Mouse (Mus musculus) mouse trophoblast stem cell (cell line): ENCODE data around the gene Mertk.

Experiments
- in situ Hi-C, 2 experiments: fragments of 300-500 bp; cut with MseI, MboI; formaldehyde crosslinking; loops; 2 replicates in 1 of 2; 3 replicates in 1 of 2; pipeline ENCODE4 v1.15.1; 2025

Gene Mertk

DNA sequence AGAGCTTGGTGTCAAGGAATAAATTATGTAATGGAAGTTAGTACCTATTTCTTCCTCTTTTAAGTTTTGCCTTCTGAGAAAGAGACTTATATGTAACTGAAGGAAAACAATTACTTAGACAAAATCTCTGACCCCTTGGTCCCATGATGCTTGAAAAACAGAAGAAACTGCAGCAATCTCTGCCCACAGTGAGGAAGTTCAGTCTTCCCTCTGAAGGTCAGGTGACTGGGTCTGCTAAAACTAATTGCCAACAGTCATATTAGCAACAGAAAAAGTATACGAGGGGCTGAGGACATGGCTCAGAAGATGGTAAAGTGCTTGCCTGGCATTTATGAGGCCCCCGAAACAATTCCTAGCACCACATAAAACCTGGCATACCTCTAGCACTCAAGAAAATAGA lies 20.6 kb downstream of the Mertk start:
- in situ Hi-C loops = no loop called here

DNA sequence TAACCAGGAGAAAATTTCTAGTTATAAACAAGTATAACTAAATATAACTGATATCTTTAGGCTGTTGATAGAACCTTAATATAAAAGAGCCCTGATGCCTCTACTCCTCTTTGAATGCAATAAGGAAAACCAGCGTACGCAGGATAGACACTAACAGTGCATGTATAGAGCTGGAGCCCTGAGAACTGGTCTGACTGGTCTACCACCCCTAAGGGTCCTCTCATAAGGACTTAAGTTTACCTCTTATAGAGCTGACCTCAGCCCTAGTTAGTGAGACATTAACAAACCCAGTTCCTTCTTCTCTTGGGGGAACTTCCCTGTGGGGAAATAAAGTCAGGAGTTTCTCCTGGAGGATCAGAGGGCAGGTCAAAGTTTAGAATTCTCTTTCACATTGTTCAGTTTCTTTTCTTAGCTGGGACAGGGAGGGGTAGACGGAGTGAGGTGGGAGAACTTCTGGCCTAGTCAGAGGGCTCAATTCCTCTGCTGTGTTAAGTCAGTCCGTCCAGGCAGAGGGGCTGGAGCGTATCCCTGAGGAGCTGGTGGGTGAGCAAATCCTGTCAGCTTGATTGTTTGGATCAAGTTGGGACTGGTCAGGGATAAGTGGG lies 23.5 kb downstream of the Mertk start:
- in situ Hi-C loops = no loop called here

DNA sequence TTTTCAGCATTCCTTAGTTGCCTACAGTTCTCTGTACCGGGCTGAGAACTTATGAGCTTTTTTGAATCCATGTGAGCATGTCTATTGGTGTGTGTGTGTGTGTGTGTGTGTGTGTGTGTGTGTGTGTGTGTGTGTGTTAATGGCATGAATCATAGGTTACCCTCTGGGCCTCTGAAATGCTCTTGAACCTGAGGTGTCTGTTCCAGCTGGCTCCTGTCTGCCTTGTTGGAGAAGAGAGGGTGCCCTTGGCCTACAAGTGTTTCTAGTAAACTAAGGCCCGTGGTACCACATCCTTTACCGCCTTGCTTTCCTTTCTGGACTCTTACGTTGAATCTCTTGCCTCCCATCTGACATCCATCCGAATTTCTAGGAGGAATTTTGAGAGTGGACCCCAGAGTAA lies 27.3 kb downstream of the Mertk start:
- in situ Hi-C loops = no loop called here

DNA sequence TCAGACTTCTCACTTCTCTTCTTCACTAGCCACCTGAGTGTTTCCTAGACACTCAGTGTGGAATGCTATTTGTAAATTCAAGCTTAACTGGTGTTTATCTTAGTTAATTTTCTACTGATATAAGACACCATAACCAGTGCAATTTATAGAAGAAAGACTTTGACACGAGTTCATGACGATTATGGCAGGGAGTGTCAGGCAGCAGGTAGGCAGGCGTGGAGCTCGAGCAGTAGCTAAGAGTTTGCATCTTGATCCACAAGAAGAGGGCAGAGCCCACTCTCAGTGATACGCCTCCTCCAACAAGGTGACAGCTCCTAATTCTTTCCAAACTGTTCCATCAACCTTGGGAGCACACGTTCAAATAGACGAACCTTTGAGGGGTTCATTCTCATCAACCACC lies 27.9 kb downstream of the Mertk start:
- in situ Hi-C loops = no loop called here

DNA sequence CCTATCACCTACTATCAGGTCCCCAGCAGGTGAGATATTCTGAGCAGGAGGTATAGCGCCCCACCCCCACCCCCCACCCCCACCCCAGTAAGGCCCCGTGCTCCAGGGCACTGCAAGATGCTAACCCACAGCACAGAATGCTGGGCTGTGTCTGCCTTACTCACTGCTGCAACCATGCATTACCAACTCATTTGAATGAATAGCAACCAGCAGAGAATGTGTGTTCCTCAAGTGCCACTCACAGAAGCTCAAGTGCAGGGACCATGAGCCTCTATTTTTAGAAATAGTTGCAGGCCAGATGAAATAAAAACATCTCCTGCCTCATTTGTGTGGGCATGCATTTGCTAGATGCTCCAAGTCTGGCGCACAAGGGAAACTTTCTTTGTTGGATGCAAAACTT lies 28.8 kb downstream of the Mertk start:
- in situ Hi-C loops = no loop called here

DNA sequence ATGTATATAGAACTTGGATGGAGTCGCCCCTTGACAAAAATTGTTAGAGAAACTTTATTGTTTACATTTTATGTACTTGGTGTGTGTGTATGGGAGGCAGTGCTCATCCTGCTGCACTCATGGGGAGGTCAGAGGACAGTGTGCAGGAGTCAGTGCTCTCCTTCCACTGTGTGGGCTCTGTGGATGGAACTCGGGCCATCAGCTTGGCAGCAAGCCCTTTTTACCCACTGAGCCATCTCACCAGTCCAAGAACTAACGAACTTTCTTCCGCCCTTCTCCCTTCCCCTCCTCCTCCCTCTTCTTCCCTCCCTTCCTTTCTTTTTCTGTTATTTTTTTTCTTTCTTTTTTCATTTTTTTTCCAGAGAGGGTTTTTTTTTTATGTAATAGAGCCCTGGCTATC lies 29.3 kb downstream of the Mertk start:
- in situ Hi-C loops = no loop called here

DNA sequence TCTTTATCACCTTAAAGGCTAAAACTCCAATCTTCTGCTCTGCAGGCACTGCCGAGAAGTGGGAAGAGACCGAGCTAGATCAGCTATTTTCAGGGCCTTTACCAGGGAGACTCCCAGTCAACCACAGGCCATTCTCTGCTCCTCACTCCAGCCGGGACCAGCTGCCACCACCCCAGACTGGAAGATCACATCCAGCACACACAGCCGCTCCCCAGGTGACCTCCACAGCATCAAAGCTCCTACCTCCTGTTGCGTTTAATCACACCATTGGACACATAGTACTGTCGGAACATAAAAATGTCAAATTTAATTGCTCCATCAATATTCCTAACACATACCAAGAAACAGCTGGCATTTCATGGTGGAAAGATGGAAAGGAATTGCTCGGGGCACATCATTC lies 30.4 kb downstream of the Mertk start:
- in situ Hi-C loops = no loop called here

DNA sequence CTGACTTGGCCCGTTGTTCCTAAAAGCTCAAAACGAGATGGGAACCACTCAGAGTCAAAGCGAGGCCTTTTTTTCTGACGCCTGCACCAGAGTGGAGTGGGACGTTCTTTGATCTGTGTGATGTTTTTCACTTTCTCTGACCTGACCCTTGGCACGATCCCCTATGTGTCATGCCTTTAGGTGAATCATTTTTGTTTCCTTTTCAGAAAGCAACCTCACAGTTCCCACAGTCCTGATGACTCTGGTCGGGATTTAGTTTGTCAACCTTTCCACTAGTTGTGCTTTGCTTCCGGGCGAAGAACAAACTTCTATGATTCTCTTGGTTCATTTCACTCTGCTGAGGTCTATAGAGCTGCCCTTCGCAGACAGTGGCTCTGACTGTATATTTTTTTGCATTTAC lies 32.8 kb downstream of the Mertk start:
- in situ Hi-C loops = no loop called here

DNA sequence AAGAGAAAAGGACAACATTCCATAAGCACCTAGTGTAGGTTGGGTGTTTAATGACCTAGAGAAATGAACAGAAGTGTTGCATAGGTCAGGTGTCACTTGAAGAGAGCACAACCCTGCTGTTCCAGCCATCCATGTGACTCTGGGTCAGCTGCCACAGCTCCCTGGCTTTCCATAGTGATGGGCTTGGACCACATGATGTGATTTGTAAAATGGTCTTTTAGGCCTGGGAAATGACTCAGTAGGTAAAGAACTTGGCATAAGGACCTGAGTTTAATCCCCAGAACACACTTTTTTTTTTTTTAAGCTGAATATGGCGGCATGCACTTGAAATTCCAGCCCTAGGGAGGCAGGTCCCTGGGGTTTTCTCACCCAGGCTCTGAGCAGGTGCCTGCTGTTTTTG lies 33.2 kb downstream of the Mertk start:
- in situ Hi-C loops = no loop called here

DNA sequence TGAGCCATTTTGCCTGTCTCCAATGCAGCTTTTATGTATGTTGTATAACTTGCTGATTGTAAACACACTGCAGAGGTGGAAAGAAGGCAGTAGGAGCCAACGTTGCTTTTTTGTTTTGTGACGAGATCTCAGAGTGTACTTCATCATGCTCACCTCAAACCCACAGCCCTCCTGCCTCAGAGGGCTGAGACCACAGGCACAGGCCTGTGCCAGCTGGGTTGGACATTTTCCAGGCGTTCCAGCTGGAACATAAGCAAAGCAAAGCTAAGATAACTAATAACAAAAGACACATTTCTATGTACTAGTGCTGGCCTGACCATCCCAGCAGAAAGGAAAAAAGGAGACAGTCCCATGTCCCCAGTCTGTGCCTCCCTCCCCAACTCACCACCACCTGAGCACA lies 36.3 kb downstream of the Mertk start:
- in situ Hi-C loops = no loop called here

DNA sequence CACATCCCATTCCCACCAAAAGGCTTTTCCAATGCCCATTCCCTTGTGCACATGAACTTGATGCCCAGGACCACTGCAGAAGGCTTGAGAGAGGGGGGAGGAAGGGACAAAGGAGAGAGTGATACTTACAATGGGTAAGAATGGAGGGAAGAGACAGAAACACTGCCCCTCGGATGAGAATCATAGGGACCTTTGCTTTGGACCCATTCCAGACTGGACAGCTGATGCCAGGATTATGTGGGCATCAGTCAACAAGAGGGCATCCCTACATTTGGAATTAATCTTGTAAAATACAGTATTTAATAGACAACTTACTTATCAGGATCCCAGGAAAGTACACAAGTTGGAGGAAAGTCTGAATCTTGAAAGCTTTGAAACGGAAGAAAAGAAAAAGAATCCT lies 38.3 kb downstream of the Mertk start:
- in situ Hi-C loops = no loop called here

DNA sequence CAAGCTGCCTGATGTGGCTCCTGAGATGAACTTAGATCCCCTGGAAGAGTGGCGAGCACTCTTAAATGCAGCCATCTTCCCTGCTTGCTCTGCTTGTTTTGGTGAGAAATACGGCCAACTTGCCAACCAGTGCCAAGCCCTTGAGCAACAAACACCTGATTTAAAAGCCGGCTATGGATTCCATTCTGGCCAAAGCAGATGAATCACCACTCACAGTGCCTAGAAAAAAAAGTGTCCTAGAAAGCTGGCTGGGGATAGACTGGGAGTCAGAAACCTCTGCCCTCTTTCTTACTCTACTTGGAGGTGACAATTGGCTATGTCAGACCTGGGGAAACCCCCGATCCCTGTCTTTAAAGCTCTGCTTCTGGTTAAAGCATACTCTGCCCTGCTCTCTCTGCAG lies 39.0 kb downstream of the Mertk start:
- in situ Hi-C loops = no loop called here

DNA sequence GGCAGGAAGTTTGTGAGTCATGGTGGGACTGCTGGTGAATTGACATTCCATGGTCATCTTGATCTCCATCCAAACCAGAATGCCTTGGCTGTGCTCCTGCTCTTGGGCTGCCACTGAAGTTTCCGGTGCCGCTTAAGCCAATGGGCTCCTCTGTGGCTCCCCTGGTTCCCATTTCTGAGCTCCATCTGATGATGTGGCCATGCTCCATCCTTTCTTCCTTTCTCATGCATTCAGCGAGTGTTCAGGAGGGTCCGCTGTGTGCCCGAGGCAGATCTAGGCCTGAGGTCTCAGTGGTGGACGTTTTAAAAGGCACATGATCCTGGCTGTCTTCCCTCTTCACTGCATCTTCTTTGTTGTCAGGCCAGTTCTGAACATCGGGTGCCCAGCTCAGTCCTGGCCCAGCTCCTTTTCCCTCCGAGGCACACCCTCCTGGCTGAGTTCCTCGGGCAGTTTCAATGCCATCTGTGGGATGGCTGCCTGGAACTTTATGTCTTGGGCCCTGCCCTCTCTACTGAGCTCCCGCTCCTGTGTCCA lies 40.0 kb downstream of the Mertk start:
- in situ Hi-C loops = no loop called here

DNA sequence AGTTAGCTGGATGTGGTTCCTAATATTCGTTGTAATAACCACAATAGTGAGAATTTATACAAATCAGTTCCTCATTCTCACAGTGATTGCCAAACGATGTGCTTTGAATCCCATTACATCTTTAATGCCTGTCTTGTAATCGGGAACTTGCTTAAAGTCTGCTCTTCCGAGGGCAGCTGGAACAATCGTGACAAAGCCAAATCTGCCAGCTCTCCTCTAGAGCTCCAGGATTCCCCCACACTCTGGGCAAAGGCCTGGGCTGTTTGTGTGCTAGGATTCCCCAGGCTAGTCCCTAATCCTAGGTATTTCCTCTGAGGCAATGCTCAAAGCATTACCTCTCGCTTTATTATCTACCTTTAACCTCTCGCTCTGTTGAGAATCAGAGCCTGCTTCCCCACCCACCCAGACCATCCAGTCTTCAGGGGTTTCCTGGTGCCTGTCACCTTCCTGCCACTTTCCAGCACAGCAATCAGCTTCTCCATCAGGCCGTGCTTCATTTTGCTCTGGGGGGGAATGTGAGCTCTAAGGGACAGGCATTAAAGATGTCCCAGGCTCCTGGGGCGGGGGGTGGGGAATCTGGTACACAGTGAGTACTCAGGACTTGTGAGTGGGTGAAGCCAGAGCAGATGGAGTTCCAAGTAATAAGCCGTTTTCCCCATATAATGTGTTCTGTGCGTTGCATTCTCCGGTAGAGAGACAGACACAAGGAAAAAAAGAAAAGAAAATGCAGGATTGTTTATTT lies 47.3 kb downstream of the Mertk start:
- in situ Hi-C loops = no loop called here

DNA sequence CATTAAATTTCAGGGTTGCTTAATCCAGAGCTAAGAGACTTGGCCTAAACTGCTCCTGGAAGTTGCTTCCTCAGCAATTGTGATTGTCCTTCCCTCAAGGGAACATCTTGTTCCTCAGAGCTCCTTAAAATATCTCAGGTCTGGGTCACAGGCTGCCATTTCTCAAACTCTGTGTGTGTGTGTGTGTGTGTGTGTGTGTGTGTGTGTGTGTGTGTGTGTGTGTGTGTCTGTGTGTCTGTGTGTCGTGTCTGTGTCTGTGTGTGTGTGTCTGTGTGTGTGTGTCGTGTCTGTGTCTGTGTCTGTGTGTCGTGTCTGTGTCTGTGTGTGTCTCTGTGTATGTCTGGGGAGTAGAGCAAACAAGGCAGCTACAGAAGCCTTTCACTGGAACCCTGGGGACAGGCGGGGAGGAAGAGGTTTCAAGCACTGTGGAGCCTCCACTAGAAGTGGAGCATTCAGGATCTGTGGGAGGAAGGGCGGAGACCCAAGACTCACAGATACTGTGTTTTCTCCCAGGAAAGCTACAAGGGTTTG lies 47.9 kb downstream of the Mertk start:
- in situ Hi-C loops = no loop called here

DNA sequence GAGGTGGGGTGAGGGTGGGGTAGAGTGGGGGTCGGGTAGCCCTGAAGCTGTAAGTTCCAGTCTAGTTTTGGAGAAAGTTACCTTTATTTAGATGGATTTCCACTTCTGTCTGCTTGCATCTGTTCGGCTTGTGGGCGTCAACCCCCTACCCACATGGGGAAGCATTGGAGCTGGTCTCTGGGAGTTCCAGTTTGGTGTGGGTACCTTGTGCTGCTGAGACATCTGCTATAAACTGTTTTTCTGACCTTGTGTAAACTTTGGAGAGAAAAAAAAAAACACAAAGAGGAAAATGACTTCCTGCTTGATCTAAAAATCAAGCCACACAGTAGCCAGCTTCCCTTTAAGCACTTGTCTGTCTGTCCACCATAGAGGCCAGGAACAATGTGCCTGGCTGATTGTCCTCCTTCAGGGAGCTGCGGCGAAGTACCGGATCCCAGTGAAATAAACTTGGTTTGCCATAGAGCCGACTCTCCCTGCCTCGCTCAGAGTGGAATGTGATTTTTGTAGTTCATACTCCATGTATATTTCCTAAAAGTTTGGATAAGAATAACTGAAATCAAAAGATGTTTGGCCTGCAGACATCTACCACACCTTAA lies 48.8 kb downstream of the Mertk start:
- in situ Hi-C loops = no loop called here

DNA sequence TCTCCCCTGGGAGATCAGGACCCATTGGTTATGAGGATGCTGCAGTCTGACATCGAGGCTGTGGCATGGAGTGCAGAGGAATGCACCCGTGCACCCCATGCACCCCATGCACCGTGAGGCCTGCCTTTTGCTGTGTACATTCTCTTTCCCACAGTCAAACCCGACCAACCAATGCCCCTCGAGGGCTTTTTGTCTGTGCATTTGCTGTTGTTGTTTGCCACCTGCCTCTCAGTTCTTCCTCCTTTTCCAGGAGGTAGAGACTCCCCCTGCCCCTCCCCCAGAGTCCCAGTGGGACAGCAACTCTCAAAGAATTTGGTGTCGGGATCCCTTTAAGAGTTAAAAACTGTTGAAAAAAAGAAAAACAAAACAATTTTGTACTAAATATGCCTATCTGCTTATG lies 49.4 kb downstream of the Mertk start:
- in situ Hi-C loops = no loop called here

DNA sequence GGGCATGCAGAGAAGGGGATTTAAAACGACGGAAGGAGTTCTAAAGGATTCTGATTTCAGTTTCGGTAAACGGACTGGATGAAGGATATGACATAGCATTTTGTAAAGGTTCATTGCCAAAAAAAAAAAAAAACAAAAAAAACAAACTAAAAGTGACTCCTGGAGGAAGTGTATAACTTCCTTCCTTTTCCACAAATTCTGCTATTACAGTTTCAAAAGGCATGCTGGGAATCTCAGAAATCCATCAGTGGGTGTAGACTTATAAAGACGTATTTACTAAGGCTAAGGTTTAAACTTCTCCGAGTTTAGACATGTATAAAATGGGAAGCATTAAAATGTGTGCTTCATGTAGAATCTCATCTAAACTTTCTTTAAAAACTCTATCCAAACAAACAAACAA lies 52.3 kb downstream of the Mertk start:
- in situ Hi-C loops = no loop called here

DNA sequence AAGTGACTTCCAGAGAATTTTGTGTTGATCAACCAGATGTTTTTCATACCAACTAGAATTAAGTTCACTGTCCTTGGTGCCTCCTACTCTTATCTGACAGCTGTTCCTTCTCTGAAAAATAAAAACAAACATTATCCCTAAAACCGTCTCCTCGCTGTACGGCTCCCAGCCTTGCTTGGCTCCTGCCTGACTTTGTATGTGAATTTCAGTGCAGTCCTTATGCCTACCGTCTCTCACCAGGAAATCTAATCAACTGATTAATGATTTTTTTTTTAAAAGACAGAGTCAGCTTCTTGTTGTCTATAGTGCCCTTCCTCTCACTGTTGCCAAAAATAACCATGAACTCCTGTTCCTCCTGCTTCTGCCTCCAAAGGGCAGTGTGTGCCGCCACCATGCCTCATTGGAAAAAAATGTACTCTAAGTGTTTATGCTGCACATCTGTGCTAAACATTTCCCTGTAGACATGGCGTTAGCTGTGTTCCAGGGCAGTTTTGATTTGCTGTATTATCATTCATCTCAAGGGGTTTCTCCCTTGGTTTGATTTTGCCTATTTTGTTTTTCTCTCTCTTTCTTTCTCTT lies 54.6 kb downstream of the Mertk start:
- in situ Hi-C loops = no loop called here

DNA sequence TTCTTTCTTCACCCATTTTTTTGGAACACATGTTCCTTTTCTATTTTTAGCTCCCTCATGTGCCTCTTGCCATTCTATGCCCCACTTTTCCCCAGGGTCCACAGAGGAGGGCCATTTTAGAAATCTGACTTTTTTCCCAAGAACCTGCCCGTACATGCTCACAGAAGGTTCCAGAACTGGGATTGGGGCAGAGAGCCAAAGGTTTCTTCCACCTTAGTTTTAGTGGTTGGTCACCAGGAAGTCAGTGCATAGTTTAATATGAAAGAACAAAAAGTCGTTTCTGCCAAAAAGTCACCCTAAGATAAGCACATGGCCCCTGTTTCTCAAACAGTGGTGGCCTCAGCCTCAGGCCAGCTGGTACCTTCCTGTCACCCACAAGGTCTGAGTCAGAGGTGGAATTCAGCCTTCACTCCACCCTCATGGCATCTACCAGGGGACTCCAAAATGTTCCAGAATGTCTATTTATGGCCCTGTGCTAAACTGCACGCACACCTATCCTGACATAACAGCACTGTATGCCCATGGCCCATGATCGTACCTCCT lies 56.5 kb downstream of the Mertk start:
- in situ Hi-C loops = no loop called here

DNA sequence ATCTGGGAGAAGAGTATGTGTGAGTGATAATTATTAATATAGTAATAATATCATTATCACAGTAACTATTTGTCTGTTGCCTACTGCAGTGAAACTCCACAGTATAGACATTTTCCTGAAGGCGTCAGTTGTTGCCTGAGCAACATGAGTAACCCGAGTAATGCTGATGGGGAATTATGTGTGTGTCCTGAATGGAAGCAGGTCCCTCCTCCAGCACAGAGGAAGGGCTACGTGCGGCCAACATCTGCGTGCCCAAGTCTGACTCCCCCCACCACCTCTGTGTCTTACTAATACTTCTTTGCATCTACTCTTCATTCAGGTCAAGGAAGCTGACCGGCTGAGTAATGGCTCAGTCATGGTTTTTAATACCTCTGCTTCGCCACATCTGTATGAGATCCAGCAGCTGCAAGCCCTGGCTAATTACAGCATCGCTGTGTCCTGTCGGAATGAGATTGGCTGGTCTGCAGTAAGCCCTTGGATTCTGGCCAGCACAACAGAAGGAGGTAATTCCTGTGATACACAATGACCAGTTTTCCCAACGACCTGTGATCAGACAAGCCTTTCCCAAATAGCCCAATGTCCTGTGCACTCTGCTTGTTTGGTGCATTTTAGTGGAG lies 60.1 kb downstream of the Mertk start:
- in situ Hi-C loops = no loop called here

DNA sequence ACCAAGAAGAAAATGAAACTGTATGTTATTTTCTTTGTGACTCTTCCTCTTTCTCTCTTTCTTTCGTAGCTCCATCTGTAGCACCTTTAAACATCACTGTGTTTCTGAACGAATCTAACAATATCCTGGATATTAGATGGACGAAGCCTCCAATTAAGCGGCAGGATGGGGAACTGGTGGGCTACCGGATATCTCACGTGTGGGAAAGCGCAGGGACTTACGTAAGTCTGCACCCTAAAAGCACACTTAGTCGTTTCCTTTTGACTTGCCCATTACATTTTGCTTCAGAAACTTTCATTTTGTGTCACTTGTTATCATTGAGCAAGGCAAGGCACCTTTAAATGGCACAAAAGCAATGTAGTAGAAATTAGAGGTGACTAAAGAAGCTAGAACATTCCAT lies 63.3 kb downstream of the Mertk start:
- in situ Hi-C loops = no loop called here
